Mouse (Mus musculus) MEL (cell line): ENCODE data around the gene Cbarp. TPM values are rescaled to one million over a fixed set of nuclear protein-coding genes. Genes with fewer than 3 reads are reported as not detected.

Experiments used
- DNase-seq: peaks from one replicate; pipeline ENCODE4 v3.0.0; 2011; ENCODE audit warnings: low read depth, low spot score
- H3K27ac ChIP-seq: 2 replicates; pipeline ENCODE4 v1.5.1; 2012; ENCODE audit warnings: low read depth, mild to moderate bottlenecking, control low read depth, low read length, moderate library complexity; ENCODE audit not compliant: control insufficient read depth
- H3K27me3 ChIP-seq, 2 experiments: fragments of 150-350 bp in 1 of 2; sonication (generic) in 1 of 2; 2 replicates each; pipeline ENCODE4 v1.6.1; 2012; ENCODE audit warnings: low read length in 2 of 2, mild to moderate bottlenecking in 2 of 2, improper control_type of control experiment in 1 of 2, moderate library complexity in 1 of 2; ENCODE audit not compliant: insufficient read depth in 2 of 2, control insufficient read depth in 1 of 2
- H3K36me3 ChIP-seq, 2 experiments: 2 replicates each; pipeline ENCODE4 v1.6.1; 2012 to 2014; ENCODE audit warnings: low read length in 2 of 2, improper control_type of control experiment in 1 of 2, inconsistent platforms in 1 of 2, mild to moderate bottlenecking in 1 of 2; ENCODE audit not compliant: insufficient read depth in 2 of 2, control insufficient read depth in 1 of 2
- H3K4me1 ChIP-seq, 2 experiments: fragments of 150-350 bp in 1 of 2; sonication (generic) in 1 of 2; 2 replicates each; pipeline ENCODE4 v1.6.1; 2012; ENCODE audit warnings: low read length in 2 of 2, improper control_type of control experiment in 1 of 2, mild to moderate bottlenecking in 1 of 2; ENCODE audit not compliant: insufficient read depth in 2 of 2, control insufficient read depth in 1 of 2
- H3K4me3 ChIP-seq, 2 experiments: fragments of 150-350 bp in 1 of 2; sonication (generic) in 1 of 2; 2 replicates each; pipeline ENCODE4 v1.5.1; 2012; ENCODE audit warnings: low read depth in 2 of 2, low read length in 2 of 2, mild to moderate bottlenecking in 2 of 2, moderate library complexity in 2 of 2, control low read depth in 1 of 2, improper control_type of control experiment in 1 of 2; ENCODE audit not compliant: control insufficient read depth in 1 of 2, insufficient read depth in 1 of 2
- H3K79me2 ChIP-seq: 2 replicates; pipeline ENCODE4 v1.6.1; 2012; ENCODE audit warnings: mild to moderate bottlenecking, low read length, moderate library complexity; ENCODE audit not compliant: control insufficient read depth, poor library complexity, insufficient read depth
- H3K9ac ChIP-seq: 2 replicates; pipeline ENCODE4 v1.6.1; 2012; ENCODE audit warnings: low read depth, mild to moderate bottlenecking, control low read depth, low read length, moderate library complexity; ENCODE audit not compliant: control insufficient read depth, poor library complexity, severe bottlenecking
- H3K9me3 ChIP-seq: fragments of 150-350 bp; sonication (generic); replicated peaks from 2 replicates; pipeline ENCODE4 v1.6.1; 2012; ENCODE audit warnings: mild to moderate bottlenecking, low read length, improper control_type of control experiment, moderate library complexity; ENCODE audit not compliant: insufficient read depth
- BHLHE40 ChIP-seq: IDR thresholded peaks from 2 replicates; pipeline ENCODE4 v1.6.1; 2012; ENCODE audit warnings: low read depth, mild to moderate bottlenecking, inconsistent platforms, low read length, improper control_type of control experiment, borderline replicate concordance
- EP300 ChIP-seq, 2 experiments: IDR thresholded peaks; 2 replicates each; pipeline ENCODE4 v1.6.1; 2011; ENCODE audit warnings: improper control_type of control experiment in 2 of 2, low read length in 2 of 2, low read depth in 1 of 2, mild to moderate bottlenecking in 1 of 2
- ETS1 ChIP-seq: IDR thresholded peaks from 2 replicates; pipeline ENCODE4 v1.6.1; 2012; ENCODE audit warnings: low read depth, mild to moderate bottlenecking, inconsistent platforms, low read length, improper control_type of control experiment, moderate library complexity
- HCFC1 ChIP-seq: IDR thresholded peaks from 2 replicates; pipeline ENCODE4 v1.6.1; 2012; ENCODE audit warnings: low read depth, mild to moderate bottlenecking, inconsistent platforms, low read length, improper control_type of control experiment, moderate library complexity
- MAX ChIP-seq: IDR thresholded peaks from 2 replicates; pipeline ENCODE4 v1.6.1; 2011; ENCODE audit warnings: low read length, improper control_type of control experiment
- MAZ ChIP-seq: IDR thresholded peaks from 2 replicates; pipeline ENCODE4 v1.6.1; 2012; ENCODE audit warnings: low read depth, mild to moderate bottlenecking, inconsistent platforms, low read length, improper control_type of control experiment
- MEF2A ChIP-seq: IDR thresholded peaks from 2 replicates; pipeline ENCODE4 v1.6.1; 2014; ENCODE audit warnings: low read depth, mild to moderate bottlenecking, inconsistent platforms, low read length, improper control_type of control experiment; ENCODE audit not compliant: poor library complexity, insufficient replicate concordance, severe bottlenecking; ENCODE audit errors: extremely low read depth
- MXI1 ChIP-seq: IDR thresholded peaks from 2 replicates; pipeline ENCODE4 v1.6.1; 2011; ENCODE audit warnings: mild to moderate bottlenecking, low read depth, low read length, improper control_type of control experiment
- NELFE ChIP-seq: IDR thresholded peaks from 2 replicates; pipeline ENCODE4 v1.6.1; 2011; ENCODE audit warnings: low read depth, low read length, improper control_type of control experiment
- NRF1 ChIP-seq: IDR thresholded peaks from 2 replicates; pipeline ENCODE4 v1.6.1; 2014; ENCODE audit warnings: low read depth, mild to moderate bottlenecking, inconsistent platforms, low read length, improper control_type of control experiment, moderate library complexity; ENCODE audit not compliant: poor library complexity, insufficient read depth, severe bottlenecking
- POLR2A ChIP-seq, 2 experiments: IDR thresholded peaks; 2 replicates each; pipeline ENCODE4 v1.6.1; 2011 to 2012; ENCODE audit warnings: low read length in 2 of 2, mild to moderate bottlenecking in 2 of 2, control low read depth in 1 of 2, improper control_type of control experiment in 1 of 2, low read depth in 1 of 2, moderate library complexity in 1 of 2; ENCODE audit not compliant: control insufficient read depth in 1 of 2, insufficient read depth in 1 of 2, poor library complexity in 1 of 2
- POLR2AphosphoS2 ChIP-seq: IDR thresholded peaks from 2 replicates; pipeline ENCODE4 v1.6.1; 2011; ENCODE audit warnings: low read length, improper control_type of control experiment
- RAD21 ChIP-seq: IDR thresholded peaks from 2 replicates; pipeline ENCODE4 v1.6.1; 2011; ENCODE audit warnings: mild to moderate bottlenecking, low read depth, low read length, improper control_type of control experiment
- SIN3A ChIP-seq: IDR thresholded peaks from 2 replicates; pipeline ENCODE4 v1.6.1; 2012; ENCODE audit warnings: low read length, improper control_type of control experiment, inconsistent platforms
- TAL1 ChIP-seq: IDR thresholded peaks from 2 replicates; pipeline ENCODE4 v1.6.1; 2012; ENCODE audit warnings: mild to moderate bottlenecking, inconsistent platforms, low read length, moderate library complexity, mixed read lengths
- TCF12 ChIP-seq: IDR thresholded peaks from 2 replicates; pipeline ENCODE4 v1.6.1; 2014; ENCODE audit warnings: low read depth, mild to moderate bottlenecking, inconsistent platforms, low read length, improper control_type of control experiment, moderate library complexity
- USF1 ChIP-seq: IDR thresholded peaks from 2 replicates; pipeline ENCODE4 v1.6.1; 2014; ENCODE audit warnings: low read depth, mild to moderate bottlenecking, inconsistent platforms, low read length, improper control_type of control experiment, moderate library complexity
- ZKSCAN1 ChIP-seq: IDR thresholded peaks from 2 replicates; pipeline ENCODE4 v1.6.1; 2012; ENCODE audit warnings: low read depth, mild to moderate bottlenecking, inconsistent platforms, low read length, improper control_type of control experiment, moderate library complexity
- polyA plus RNA-seq, 2 experiments: library from polyadenylated mRNA; stranded (reverse) in 1 of 2; unstranded in 1 of 2; fragments of >175 nt in 1 of 2; fragments of >200 nt in 1 of 2; gene quantifications; 2 replicates each; pipeline versions ENCODE4 v1.2.1 to v1.2.4; 2012; ENCODE audit warnings: low replicate concordance in 2 of 2, low read depth in 1 of 2; ENCODE audit not compliant: insufficient read length in 2 of 2, insufficient read depth in 1 of 2, missing spikeins in 1 of 2
- total RNA-seq: library from RNA; depleted of rRNA; stranded (reverse); fragments of 300-350 nt; gene quantifications from 2 replicates; pipeline ENCODE4 v1.2.3, GENCODE M21; 2012

Gene Cbarp
- total and polyA plus RNA-seq, 3 experiments, result 6.8 to 19.3 TPM; not detected in 1

GRCm38 (mm10) chr10:80138553-80139438 is 1.8 kb downstream of the Cbarp start, which contains the start of gene Atp5d:
Atp5d (plus strand) TSS chr10:80138632.
- Histone ChIP-seq H3K27ac (peak within 1 kb of the TSS; percentile 96), H3K4me3 (peak within 1 kb of the TSS; percentile 76 to 77), H3K9ac (peak within 1 kb of the TSS; percentile 89), H3K36me3 (peaks cover 0 to 8% of the 10 kb centered on the region in 2 experiments; a peak in 2 of 4 replicates), H3K9me3 (no peaks in the 10 kb centered on the region), H3K79me2 (peaks cover 24% of the 10 kb centered on the region), H3K4me1 (peaks cover 0 to 20% of the 10 kb centered on the region in 2 experiments; a peak in 3 of 4 replicates), H3K27me3 (no peaks in the 10 kb centered on the region)
- peak; percentile 48 for DNase-seq
- TF ChIP-seq NRF1, result peak; percentile 43; the same call in 1 of the 2 replicates
- TF ChIP-seq MAX, result peak; percentile 38; the same call in 1 of the 2 replicates
- no peak for TF ChIP-seq RAD21
- TF ChIP-seq MEF2A, result no peak
- TF ChIP-seq NELFE, result peak; percentile 43; the same call in 1 of the 2 replicates
- peak; percentile 71 for TF ChIP-seq SIN3A
- no peak for TF ChIP-seq ETS1
- 0 out of 2 replicates have a peak, but pooled peaks have one; percentile 15 for TF ChIP-seq TCF12
- TF ChIP-seq POLR2AphosphoS2, result peak; percentile 35; the same call in 1 of the 2 replicates
- TF ChIP-seq BHLHE40, result peak; percentile 88
- TF ChIP-seq POLR2A (IDR thresholded peaks at IDR 0.05; ENCODE audit: control insufficient read depth in 1 of 2, insufficient read depth in 1 of 2, low read depth in 1 of 2, low read length in 2 of 2, poor library complexity in 1 of 2), result peak; percentile 65 to 68; a peak in 3 of 4 replicates
- peak in 1 of 2 experiments; percentile 20; a peak in 1 of 4 replicates for TF ChIP-seq EP300 (IDR thresholded peaks at IDR 0.05; ENCODE audit: low read depth in 1 of 2, low read length in 2 of 2)
- peak; percentile 81 for TF ChIP-seq MXI1
- TF ChIP-seq USF1, result peak; percentile 89

GRCm38 (mm10) chr10:80137626-80138552 is 2.7 kb downstream of the Cbarp start:
- no peak overlapping the region for H3K27ac ChIP-seq
- peaks cover 0 to 8% of the 10 kb centered on the region in 2 experiments; a peak in 2 of 4 replicates for H3K36me3 ChIP-seq
- H3K9ac ChIP-seq, result peak overlapping the region; percentile 89
- H3K4me3 ChIP-seq, result peak overlapping the region; percentile 76 to 77
- H3K4me1 ChIP-seq, result peaks cover 0 to 14% of the 10 kb centered on the region in 2 experiments; a peak in 3 of 4 replicates
- TF ChIP-seq SIN3A (no peak), TAL1 (no peak), MAZ (no peak), MEF2A (no peak), ZKSCAN1 (no peak), HCFC1 (no peak), BHLHE40 (no peak), NRF1 (no peak)
- H3K9me3 ChIP-seq, result no peaks in the 10 kb centered on the region
- DNase-seq, result no peak
- peaks cover 16% of the 10 kb centered on the region for H3K79me2 ChIP-seq
- H3K27me3 ChIP-seq, result no peaks in the 10 kb centered on the region
